Comparison of ENCODE assay signal across 12 mouse cellular contexts in genomic region chr15:74458940-74459339, GRCm38 (mm10).
DNase-seq lines count a peak whose midpoint lies in the region; ATAC-seq lines count a peak whose summit lies in the region.
"Had no signal": no experiment of that assay in that cellular context is flagged by ENCODE, and none has a peak within 500 bp of the region (broad histone marks: within the 10 kb centered on the region; RNA-seq: fewer than 3 reads in every experiment).

No protein-coding gene starts in this region.

- H3K36me3 ChIP-seq in forebrain, embryonic 14.5 days (ENCODE audit: control insufficient read depth, insufficient read depth, low read length): no peaks in the 10 kb centered on the region
- H3K36me3 ChIP-seq in forebrain, embryonic 13.5 days (ENCODE audit: poor library complexity, severe bottlenecking): no peaks in the 10 kb centered on the region
- no peaks in the 10 kb centered on the region for H3K36me3 ChIP-seq in midbrain, embryonic 15.5 days (replicated peaks)
- no peaks in the 10 kb centered on the region for H3K36me3 ChIP-seq in midbrain, embryonic 13.5 days
- H3K36me3 ChIP-seq: embryonic facial prominence, embryonic 12.5 days; heart, embryonic 13.5 days had no signal

- H3K4me3 ChIP-seq in forebrain, embryonic 14.5 days (ENCODE audit: low read depth, low read length): no peak overlapping the region
- no peak overlapping the region for H3K4me3 ChIP-seq in forebrain, embryonic 13.5 days
- H3K4me3 ChIP-seq in midbrain, embryonic 15.5 days: no peak overlapping the region
- H3K4me3 ChIP-seq in midbrain, embryonic 13.5 days (replicated peaks): no peak overlapping the region
- H3K4me3 ChIP-seq: embryonic facial prominence, embryonic 12.5 days; heart, embryonic 13.5 days had no signal

- no peaks in the 10 kb centered on the region for H3K4me1 ChIP-seq in forebrain, embryonic 14.5 days (ENCODE audit: control insufficient read depth, insufficient read depth, low read length)
- peaks cover 18% of the 10 kb centered on the region; the same call in 1 of the 2 replicates for H3K4me1 ChIP-seq in forebrain, embryonic 13.5 days
- peaks cover 13% of the 10 kb centered on the region for H3K4me1 ChIP-seq in midbrain, embryonic 15.5 days
- peaks cover 24% of the 10 kb centered on the region for H3K4me1 ChIP-seq in midbrain, embryonic 13.5 days (replicated peaks)

- no peak overlapping the region for H3K9ac ChIP-seq in forebrain, embryonic 14.5 days (ENCODE audit: low read length)
- H3K9ac ChIP-seq in forebrain, embryonic 13.5 days: no peak overlapping the region
- no peak overlapping the region for H3K9ac ChIP-seq in midbrain, embryonic 15.5 days
- H3K9ac ChIP-seq in midbrain, embryonic 13.5 days (replicated peaks): no peak overlapping the region
- H3K9ac ChIP-seq: embryonic facial prominence, embryonic 12.5 days; heart, embryonic 13.5 days; liver, embryonic 14.5 days had no signal

- 78% methylated on average over 9 of the region's 9 CpGs for WGBS in forebrain, embryonic 14.5 days
- WGBS in forebrain, embryonic 13.5 days: 85% methylated on average over 9 of the region's 9 CpGs
- WGBS in midbrain, embryonic 15.5 days: 81% methylated on average over 9 of the region's 9 CpGs
- 85% methylated on average over 9 of the region's 9 CpGs for WGBS in midbrain, embryonic 13.5 days

- H3K27me3 ChIP-seq in forebrain, embryonic 14.5 days (replicated peaks; ENCODE audit: control insufficient read depth, insufficient read depth, low read length): no peaks in the 10 kb centered on the region
- no peaks in the 10 kb centered on the region for H3K27me3 ChIP-seq in forebrain, embryonic 13.5 days
- H3K27me3 ChIP-seq in midbrain, embryonic 15.5 days (replicated peaks): no peaks in the 10 kb centered on the region
- H3K27me3 ChIP-seq in midbrain, embryonic 13.5 days: no peaks in the 10 kb centered on the region
- H3K27me3 ChIP-seq: embryonic facial prominence, embryonic 12.5 days; heart, embryonic 13.5 days had no signal

- DNase-seq in forebrain, embryonic 14.5 days (ENCODE audit: low spot score): no peak
- DNase-seq in layer of hippocampus, adult 9-11 months: peak; percentile 87
- peak; percentile 52 to 70 for DNase-seq in right cerebral cortex, postnatal 36 days (ENCODE audit: low spot score in 2 of 2)
- no peak for DNase-seq in ovary, adult 18-20 months (ENCODE audit: low spot score)
- no peak for DNase-seq in kidney, postnatal 10 days

- H3K27ac ChIP-seq in forebrain, embryonic 14.5 days (ENCODE audit: low read depth, low read length): 0 out of 2 replicates have a peak overlapping the region, but pooled peaks have one; percentile 14
- H3K27ac ChIP-seq in forebrain, embryonic 13.5 days: no peak overlapping the region
- H3K27ac ChIP-seq in midbrain, embryonic 15.5 days: peak overlapping the region; percentile 52; the same call in 1 of the 2 replicates
- H3K27ac ChIP-seq in midbrain, embryonic 13.5 days: no peak overlapping the region
- H3K27ac ChIP-seq: embryonic facial prominence, embryonic 12.5 days; heart, embryonic 13.5 days; liver, embryonic 14.5 days; macrophage had no signal

- H3K9me3 ChIP-seq in forebrain, embryonic 14.5 days (replicated peaks; ENCODE audit: control insufficient read depth, low read length): no peaks in the 10 kb centered on the region
- H3K9me3 ChIP-seq in forebrain, embryonic 13.5 days (replicated peaks): no peaks in the 10 kb centered on the region
- no peaks in the 10 kb centered on the region for H3K9me3 ChIP-seq in midbrain, embryonic 15.5 days
- no peaks in the 10 kb centered on the region for H3K9me3 ChIP-seq in midbrain, embryonic 13.5 days
- H3K9me3 ChIP-seq: embryonic facial prominence, embryonic 12.5 days; heart, embryonic 13.5 days had no signal

- no peak overlapping the region for H3K4me2 ChIP-seq in forebrain, embryonic 14.5 days (ENCODE audit: low read length)
- no peak overlapping the region for H3K4me2 ChIP-seq in forebrain, embryonic 13.5 days
- H3K4me2 ChIP-seq in midbrain, embryonic 15.5 days: no peak overlapping the region
- H3K4me2 ChIP-seq in midbrain, embryonic 13.5 days (replicated peaks): no peak overlapping the region
- H3K4me2 ChIP-seq: embryonic facial prominence, embryonic 12.5 days; heart, embryonic 13.5 days had no signal

- ATAC-seq in forebrain, embryonic 14.5 days: peak; percentile 42; the same call in 1 of the 2 replicates
- ATAC-seq in forebrain, embryonic 13.5 days: no peak
- no peak for ATAC-seq in midbrain, embryonic 15.5 days (replicated peaks)
- no peak for ATAC-seq in midbrain, embryonic 13.5 days

Comparison
In these comparisons a context has a peak if more than half of its experiments do, and no peak if none do; other contexts are left out.
1. H3K27ac ChIP-seq: peak in forebrain, embryonic 14.5 days (single experiment) and midbrain, embryonic 15.5 days (single experiment); none in forebrain, embryonic 13.5 days (single experiment) and midbrain, embryonic 13.5 days (single experiment).
2. DNase-seq: peak in layer of hippocampus, adult 9-11 months (single experiment) and right cerebral cortex, postnatal 36 days (2 of 2); none in forebrain, embryonic 14.5 days (single experiment), ovary, adult 18-20 months (single experiment) and kidney, postnatal 10 days (single experiment).